Mouse (Mus musculus) C2C12 (cell line): ENCODE measurements around the gene Lrp1. TPM values are rescaled to one million over a fixed set of nuclear protein-coding genes. Genes with fewer than 3 reads are reported as not detected.

Source experiments
- H3K27me3 ChIP-seq: one replicate; pipeline ENCODE4 v1.6.1; 2011; ENCODE audit not compliant: control insufficient read depth, insufficient read depth, insufficient read length
- H3K36me3 ChIP-seq: one replicate; pipeline ENCODE4 v1.6.1; 2011; ENCODE audit not compliant: control insufficient read depth, insufficient read depth
- H3K4me3 ChIP-seq: one replicate; pipeline ENCODE4 v1.5.1; 2011; ENCODE audit warnings: mild to moderate bottlenecking, control low read depth; ENCODE audit not compliant: poor library complexity, insufficient read depth, severe bottlenecking
- H3K79me2 ChIP-seq: one replicate; pipeline ENCODE4 v1.6.1; 2011; ENCODE audit not compliant: control insufficient read depth, insufficient read depth
- H3K79me3 ChIP-seq: one replicate; pipeline ENCODE4 v1.6.1; 2011; ENCODE audit warnings: low read depth, control low read depth
- H3ac ChIP-seq: one replicate; pipeline ENCODE3; 2011; ENCODE audit warnings: low read depth; ENCODE audit not compliant: control insufficient read depth, insufficient read length
- CEBPB ChIP-seq: IDR thresholded peaks from one replicate; pipeline ENCODE4 v1.6.1; 2011; ENCODE audit warnings: low read depth, mild to moderate bottlenecking, control low read depth, moderate library complexity
- CTCF ChIP-seq: IDR thresholded peaks from one replicate; pipeline ENCODE4 v1.5.1; 2011; ENCODE audit not compliant: control insufficient read depth, insufficient read depth, insufficient read length
- FOSL1 ChIP-seq: IDR thresholded peaks from one replicate; pipeline ENCODE4 v1.8.0; 2011; ENCODE audit warnings: mild to moderate bottlenecking, low read length; ENCODE audit not compliant: poor library complexity, insufficient read depth, severe bottlenecking
- MAX ChIP-seq: IDR thresholded peaks from one replicate; pipeline ENCODE4 v1.6.1; 2011; ENCODE audit warnings: mild to moderate bottlenecking, control low read depth
- MYOD1 ChIP-seq: IDR thresholded peaks from one replicate; pipeline ENCODE4 v1.6.1; 2011; ENCODE audit warnings: low read depth; ENCODE audit not compliant: control insufficient read depth, insufficient read length
- MYOG ChIP-seq: IDR thresholded peaks from one replicate; pipeline ENCODE4 v1.6.1; 2011; ENCODE audit not compliant: control insufficient read depth, insufficient read length; ENCODE audit errors: extremely low read depth
- USF1 ChIP-seq: IDR thresholded peaks from one replicate; pipeline ENCODE4 v1.6.1; 2011; ENCODE audit warnings: low read depth, mild to moderate bottlenecking, control low read depth, moderate library complexity
- polyA plus RNA-seq: library from polyadenylated mRNA; unstranded; fragments of >200 nt; fragmentation: generic; extraction: Trizol; gene quantifications from one replicate; pipeline ENCODE4 v1.2.1, GENCODE M21; 2012; ENCODE audit warnings: missing spikeins

Lrp1 gene
- polyA plus RNA-seq, 1 experiment, result 190 TPM

GRCm38 (mm10) chr10:127618173-127618572 lies 2.8 kb downstream of the Lrp1 start:
- Histone ChIP-seq H3K36me3 (peaks cover 21% of the 10 kb centered on the region), H3ac (peak overlapping the region; percentile 84), H3K27me3 (no peaks in the 10 kb centered on the region), H3K4me3 (peak overlapping the region; percentile 82), H3K79me2 (peaks cover 72% of the 10 kb centered on the region), H3K79me3 (peaks cover 61% of the 10 kb centered on the region)
- TF ChIP-seq MAX, result no peak
- peak; percentile 40 for TF ChIP-seq MYOD1

DNA sequence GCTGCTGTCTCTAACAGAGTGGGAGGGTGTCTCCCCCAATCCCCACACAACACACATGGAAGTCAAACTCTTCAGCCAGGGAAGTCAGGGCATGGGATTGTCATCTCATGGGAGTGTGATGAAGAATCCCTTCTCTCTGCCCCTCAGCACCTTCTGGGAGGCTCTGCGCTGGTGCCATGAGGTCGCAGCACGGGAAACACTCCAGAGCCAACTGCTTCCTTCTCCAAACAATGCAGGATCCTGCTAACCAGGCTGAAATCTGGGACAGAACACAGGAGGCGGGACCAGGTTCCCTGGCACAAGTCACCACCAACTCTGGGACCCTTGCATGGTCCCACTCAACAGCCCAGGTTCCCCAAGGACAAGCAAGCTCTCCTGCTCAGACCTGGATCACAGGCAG lies 3.7 kb downstream of the Lrp1 start:
- Histone ChIP-seq H3K79me2 (peaks cover 81% of the 10 kb centered on the region), H3K27me3 (no peaks in the 10 kb centered on the region), H3K36me3 (peaks cover 30% of the 10 kb centered on the region), H3K79me3 (peaks cover 70% of the 10 kb centered on the region), H3K4me3 (peak overlapping the region; percentile 15), H3ac (peak overlapping the region; percentile 63)
- TF ChIP-seq MAX, result peak; percentile 59
- TF ChIP-seq CEBPB, result no peak

DNA sequence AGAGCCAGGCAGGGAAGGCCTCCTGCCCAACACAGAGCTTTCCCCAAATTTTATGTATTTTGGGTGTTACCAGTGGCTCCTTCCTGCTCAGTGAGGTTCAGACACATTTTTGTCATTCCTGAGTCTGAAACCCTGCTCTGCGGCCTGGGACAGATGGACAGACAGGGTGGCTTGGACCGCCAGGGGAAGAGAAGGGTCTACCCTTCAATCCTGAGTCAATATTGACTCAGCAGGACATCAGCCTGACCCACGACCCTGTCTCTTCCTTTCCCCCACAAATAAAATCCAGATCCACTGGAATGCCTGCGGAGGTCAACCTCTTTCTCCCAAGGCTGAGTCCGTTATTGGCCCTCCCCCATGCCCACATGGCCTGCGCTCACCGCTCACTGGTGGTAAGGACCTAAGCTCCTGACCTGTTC lies 4.7 kb downstream of the Lrp1 start:
- no peaks in the 10 kb centered on the region for H3K27me3 ChIP-seq
- TF ChIP-seq USF1 (peak; percentile 56), MYOG (no peak), CTCF (no peak), CEBPB (no peak), MYOD1 (peak; percentile 81), MAX (no peak), FOSL1 (no peak)
- peaks cover 40% of the 10 kb centered on the region for H3K36me3 ChIP-seq
- H3K79me3 ChIP-seq, result peaks cover 79% of the 10 kb centered on the region
- peaks cover 91% of the 10 kb centered on the region for H3K79me2 ChIP-seq
- no peak overlapping the region for H3K4me3 ChIP-seq
- no peak overlapping the region for H3ac ChIP-seq

- peaks cover 91% of the 10 kb centered on the region for H3K79me2 ChIP-seq
- peak overlapping the region; percentile 54 for H3ac ChIP-seq
- H3K79me3 ChIP-seq, result peaks cover 77% of the 10 kb centered on the region
- H3K27me3 ChIP-seq, result no peaks in the 10 kb centered on the region
- H3K36me3 ChIP-seq, result peaks cover 47% of the 10 kb centered on the region
- no peak for TF ChIP-seq CTCF
- TF ChIP-seq USF1, result no peak
- TF ChIP-seq MAX, result no peak
- H3K4me3 ChIP-seq, result no peak overlapping the region
Observed at GRCm38 (mm10) chr10:127615591-127615990, 5.4 kb downstream of the Lrp1 start.

DNA sequence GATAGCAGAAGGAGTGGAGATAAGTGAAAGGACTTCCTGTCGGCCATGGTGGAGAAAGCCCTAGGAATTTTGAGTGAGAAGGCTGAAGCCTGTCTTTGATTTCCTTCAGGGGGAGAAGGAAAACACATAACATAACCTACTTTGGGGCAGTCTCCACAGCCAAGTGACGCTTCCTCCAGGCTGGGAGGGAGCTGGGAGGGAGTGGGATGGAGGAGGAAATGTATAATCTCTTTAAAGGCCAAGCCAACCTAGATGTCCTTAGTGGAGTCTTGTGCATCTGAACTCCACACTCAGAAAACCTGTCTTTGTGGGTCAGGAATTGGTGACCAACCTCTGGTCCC lies 5.9 kb downstream of the Lrp1 start:
- peaks cover 74% of the 10 kb centered on the region for H3K79me3 ChIP-seq
- TF ChIP-seq FOSL1, result no peak
- TF ChIP-seq MAX, result no peak
- TF ChIP-seq MYOG, result no peak
- TF ChIP-seq MYOD1, result no peak
- no peak for TF ChIP-seq CEBPB
- TF ChIP-seq CTCF, result no peak
- no peak for TF ChIP-seq USF1
- peaks cover 52% of the 10 kb centered on the region for H3K36me3 ChIP-seq
- H3K79me2 ChIP-seq, result peaks cover 91% of the 10 kb centered on the region
- no peak overlapping the region for H3K4me3 ChIP-seq
- H3K27me3 ChIP-seq, result no peaks in the 10 kb centered on the region
- peak overlapping the region; percentile 14 for H3ac ChIP-seq

DNA sequence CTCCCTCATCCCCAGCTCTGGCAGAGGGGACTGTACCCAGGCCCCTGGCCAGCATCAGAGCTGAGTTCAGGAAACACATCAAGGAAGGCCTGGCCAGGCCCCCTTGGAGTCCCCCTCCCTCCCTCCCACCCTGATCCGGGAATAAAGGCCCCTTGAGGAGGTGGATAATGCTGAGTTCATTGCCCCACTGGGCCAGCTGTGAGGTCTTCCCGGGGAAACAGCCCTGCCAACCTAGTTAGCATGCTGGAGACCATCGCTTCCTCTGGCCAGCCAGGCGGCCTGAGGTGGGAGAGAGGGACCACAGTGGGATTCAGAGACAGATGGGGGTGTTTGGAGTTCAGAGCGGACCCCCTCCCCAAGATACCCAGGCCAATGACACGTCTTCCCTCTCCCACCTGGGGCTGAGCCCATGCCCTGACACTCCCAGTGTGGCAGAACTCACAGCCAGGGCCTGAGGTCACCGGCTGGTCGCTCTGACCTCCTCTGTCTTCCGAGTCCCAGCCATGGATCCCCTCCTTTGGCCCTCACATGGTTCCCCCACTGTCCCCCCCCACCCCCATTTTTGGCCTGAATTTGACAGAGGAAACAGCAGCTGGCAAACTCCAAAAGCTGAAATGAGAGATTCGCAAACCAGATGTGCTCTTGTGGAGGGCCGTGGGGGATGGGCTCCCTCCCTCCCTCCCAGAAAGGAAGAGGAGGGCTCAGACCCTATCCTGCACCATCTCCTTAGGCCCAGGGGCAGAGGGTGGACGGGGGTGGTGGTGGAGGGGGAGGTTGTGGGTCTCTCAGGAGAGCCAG lies 6.5 kb downstream of the Lrp1 start:
- peaks cover 58% of the 10 kb centered on the region for H3K36me3 ChIP-seq
- no peaks in the 10 kb centered on the region for H3K27me3 ChIP-seq
- no peak overlapping the region for H3ac ChIP-seq
- H3K79me2 ChIP-seq, result peaks cover 91% of the 10 kb centered on the region
- no peak for TF ChIP-seq MYOD1
- no peak for TF ChIP-seq MAX
- no peak for TF ChIP-seq USF1
- TF ChIP-seq MYOG, result no peak
- no peak for TF ChIP-seq CTCF
- TF ChIP-seq FOSL1, result no peak
- TF ChIP-seq CEBPB, result no peak
- peaks cover 70% of the 10 kb centered on the region for H3K79me3 ChIP-seq
- H3K4me3 ChIP-seq, result no peak overlapping the region
